Mouse (Mus musculus) bone marrow macrophage, adult 2 months (primary cell): ENCODE data around the gene Fnbp1. TPM values are rescaled to one million over a fixed set of nuclear protein-coding genes. Genes with fewer than 3 reads are reported as not detected.

ENCODE experiments used
- H3K27ac ChIP-seq: 2 replicates; pipeline ENCODE4 v1.5.1; 2012; ENCODE audit warnings: low read depth, low read length; ENCODE audit not compliant: insufficient read depth
- H3K4me1 ChIP-seq: 2 replicates; pipeline ENCODE4 v1.6.1; 2012; ENCODE audit warnings: low read length; ENCODE audit not compliant: control insufficient read depth, insufficient read depth
- H3K4me3 ChIP-seq: 2 replicates; pipeline ENCODE4 v1.5.1; 2012; ENCODE audit warnings: mild to moderate bottlenecking, low read length, moderate library complexity; ENCODE audit not compliant: insufficient read depth
- CTCF ChIP-seq: IDR thresholded peaks from 2 replicates; pipeline ENCODE4 v1.5.1; 2012; ENCODE audit warnings: low read depth, mild to moderate bottlenecking, low read length, moderate library complexity
- POLR2A ChIP-seq: IDR thresholded peaks from 2 replicates; pipeline ENCODE4 v1.6.1; 2012; ENCODE audit warnings: mild to moderate bottlenecking, low read depth, low read length, borderline replicate concordance
- polyA plus RNA-seq: library from polyadenylated mRNA; stranded (reverse); fragments of >200 nt; gene quantifications from 2 replicates; pipeline ENCODE4 v1.2.4, GENCODE M21; 2012; ENCODE audit not compliant: missing spikeins, insufficient read depth, insufficient read length

The Fnbp1 gene
- polyA plus RNA-seq, 1 experiment = 258 TPM

GRCm38 (mm10) chr2:31042881-31043280 lies 98.9 kb downstream of the Fnbp1 start:
- Histone ChIP-seq H3K4me3 (no peak overlapping the region), H3K4me1 (no peaks in the 10 kb centered on the region), H3K27ac (no peak overlapping the region)
- no peak for TF ChIP-seq POLR2A
- TF ChIP-seq CTCF = no peak

- TF ChIP-seq CTCF = no peak
- peaks cover 10% of the 10 kb centered on the region for H3K4me1 ChIP-seq
- H3K4me3 ChIP-seq = no peak overlapping the region
- H3K27ac ChIP-seq = no peak overlapping the region
Observed at GRCm38 (mm10) chr2:31041386-31041785, 100.4 kb downstream of the Fnbp1 start.

GRCm38 (mm10) chr2:31040487-31040886 lies 101.3 kb downstream of the Fnbp1 start:
- H3K4me1 ChIP-seq = peaks cover 13% of the 10 kb centered on the region
- TF ChIP-seq POLR2A (no peak), CTCF (no peak)
- H3K4me3 ChIP-seq = no peak overlapping the region
- H3K27ac ChIP-seq = no peak overlapping the region

GRCm38 (mm10) chr2:31040043-31040442 lies 101.8 kb downstream of the Fnbp1 start:
- no peak for TF ChIP-seq CTCF
- TF ChIP-seq POLR2A = no peak
- Histone ChIP-seq H3K27ac (no peak overlapping the region), H3K4me3 (no peak overlapping the region), H3K4me1 (peaks cover 13% of the 10 kb centered on the region)

- H3K4me1 ChIP-seq = peaks cover 13% of the 10 kb centered on the region
- H3K27ac ChIP-seq = peak overlapping the region; percentile 15
- TF ChIP-seq POLR2A = no peak
- TF ChIP-seq CTCF = no peak
- H3K4me3 ChIP-seq = no peak overlapping the region
Observed at GRCm38 (mm10) chr2:31036811-31037210, 105.0 kb downstream of the Fnbp1 start.

- Histone ChIP-seq H3K4me3 (no peak overlapping the region), H3K4me1 (peaks cover 24% of the 10 kb centered on the region), H3K27ac (no peak overlapping the region)
- TF ChIP-seq POLR2A = no peak
- TF ChIP-seq CTCF = no peak
Observed at GRCm38 (mm10) chr2:31031972-31032371, 109.8 kb downstream of the Fnbp1 start.

- H3K4me1 ChIP-seq = peaks cover 38% of the 10 kb centered on the region
Observed at GRCm38 (mm10) chr2:31026642-31027041, 115.2 kb downstream of the Fnbp1 start.

GRCm38 (mm10) chr2:31025458-31025857 lies 116.3 kb downstream of the Fnbp1 start:
- Histone ChIP-seq H3K4me1 (peaks cover 35% of the 10 kb centered on the region), H3K4me3 (no peak overlapping the region), H3K27ac (peak overlapping the region; percentile 65)
- no peak for TF ChIP-seq POLR2A
- TF ChIP-seq CTCF = no peak

More at GRCm38 (mm10) chr2:31026642-31027041, 115.2 kb downstream of the Fnbp1 start:
- Histone ChIP-seq H3K4me3 (no peak overlapping the region), H3K27ac (peak overlapping the region; percentile 59)
- TF ChIP-seq POLR2A (no peak), CTCF (no peak)

- TF ChIP-seq POLR2A = no peak
- TF ChIP-seq CTCF = peak; percentile 98
- Histone ChIP-seq H3K4me1 (peaks cover 33% of the 10 kb centered on the region), H3K4me3 (no peak overlapping the region), H3K27ac (peak overlapping the region; percentile 65)
Observed at GRCm38 (mm10) chr2:31024618-31025370, 117.0 kb downstream of the Fnbp1 start.

GRCm38 (mm10) chr2:31023940-31024339 lies 117.9 kb downstream of the Fnbp1 start:
- no peak overlapping the region for H3K4me3 ChIP-seq

GRCm38 (mm10) chr2:31020202-31020601 lies 121.6 kb downstream of the Fnbp1 start:
- no peak overlapping the region for H3K4me3 ChIP-seq
- TF ChIP-seq POLR2A = no peak
- no peak for TF ChIP-seq CTCF
- no peak overlapping the region for H3K27ac ChIP-seq
- H3K4me1 ChIP-seq = peaks cover 5% of the 10 kb centered on the region

More at GRCm38 (mm10) chr2:31023940-31024339, 117.9 kb downstream of the Fnbp1 start:
- Histone ChIP-seq H3K27ac (no peak overlapping the region), H3K4me1 (peaks cover 33% of the 10 kb centered on the region)
- TF ChIP-seq POLR2A (no peak), CTCF (no peak)
